Mouse (Mus musculus): ENCODE results near the gene Fmn2.

GRCm38 (mm10) chr1:174600041-174600440, 98.4 kb downstream of the Fmn2 start:
- TF ChIP-seq CTCF (IDR thresholded peaks at IDR 0.05) = no peak
- TF ChIP-seq EP300 (IDR thresholded peaks at IDR 0.05) = no peak
